Mouse (Mus musculus) mesoderm, embryonic 11.5 days (tissue): ENCODE results near the gene Tm2d3.

ENCODE experiments used
- DNase-seq: peaks from one replicate; pipeline ENCODE4 v3.0.0-alpha.2; 2012; ENCODE audit warnings: low read depth, low spot score

Tm2d3 gene

DNA sequence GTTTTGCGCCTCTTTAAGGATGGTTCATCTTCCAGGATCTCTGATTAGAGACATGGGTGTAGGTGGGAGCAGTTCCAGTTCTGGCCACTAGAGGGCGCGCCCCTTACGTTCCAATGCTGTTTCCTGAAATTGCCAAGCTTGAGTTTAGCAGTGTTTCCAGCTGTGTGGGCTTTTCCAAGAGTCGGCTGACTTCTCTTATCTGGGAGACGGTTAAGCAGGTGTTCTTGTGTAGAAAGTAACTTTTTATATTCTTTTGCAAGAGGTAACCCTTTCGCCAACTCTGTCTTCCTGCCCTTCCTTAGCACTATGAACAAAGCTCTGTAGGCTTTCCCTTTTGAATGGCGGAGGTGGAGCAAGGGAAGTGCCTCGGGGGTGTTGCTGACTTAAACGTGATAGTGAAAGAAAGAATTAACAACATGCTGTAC lies 13.9 kb downstream of the Tm2d3 start:
- peak; percentile 84 for DNase-seq

DNA sequence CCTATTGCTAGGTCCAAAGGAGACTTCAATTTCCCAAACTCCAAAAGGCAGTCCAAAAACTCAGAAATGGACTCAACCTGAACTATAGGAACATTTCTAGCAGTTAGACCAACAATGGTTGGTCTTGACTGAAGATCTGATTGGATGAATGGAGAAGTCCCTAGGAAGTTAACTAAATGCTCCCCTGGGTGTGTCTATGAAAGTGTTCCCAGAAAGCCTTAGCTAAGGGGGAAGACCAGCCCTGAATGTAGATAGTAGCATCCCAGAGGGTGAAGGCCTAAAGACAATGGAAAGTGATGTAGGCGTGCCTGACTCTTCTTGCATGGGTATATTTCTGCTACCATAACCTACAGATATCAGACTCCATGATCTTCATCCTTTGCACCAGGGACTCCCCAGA lies 17.5 kb downstream of the Tm2d3 start:
- no peak for DNase-seq

DNA sequence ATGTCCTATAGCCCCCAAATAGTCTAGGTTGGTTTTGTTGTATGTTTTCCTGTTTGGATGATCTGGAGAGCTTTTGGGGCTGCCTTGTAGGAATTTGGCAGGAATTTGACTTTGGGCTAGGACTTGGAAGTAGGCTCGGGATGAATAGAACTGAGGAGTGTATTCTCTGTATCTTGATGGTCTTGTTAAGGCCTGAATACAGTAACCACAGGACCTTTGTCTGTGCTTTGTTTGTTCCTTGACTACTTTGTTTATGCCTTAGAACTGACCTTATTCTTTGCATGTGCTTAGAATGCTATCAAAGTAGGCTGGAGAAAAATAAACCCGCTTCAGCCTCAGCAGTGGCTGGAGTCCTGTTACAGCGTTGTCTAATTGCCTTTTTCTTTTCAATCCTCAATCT lies 19.3 kb downstream of the Tm2d3 start:
- no peak for DNase-seq

DNA sequence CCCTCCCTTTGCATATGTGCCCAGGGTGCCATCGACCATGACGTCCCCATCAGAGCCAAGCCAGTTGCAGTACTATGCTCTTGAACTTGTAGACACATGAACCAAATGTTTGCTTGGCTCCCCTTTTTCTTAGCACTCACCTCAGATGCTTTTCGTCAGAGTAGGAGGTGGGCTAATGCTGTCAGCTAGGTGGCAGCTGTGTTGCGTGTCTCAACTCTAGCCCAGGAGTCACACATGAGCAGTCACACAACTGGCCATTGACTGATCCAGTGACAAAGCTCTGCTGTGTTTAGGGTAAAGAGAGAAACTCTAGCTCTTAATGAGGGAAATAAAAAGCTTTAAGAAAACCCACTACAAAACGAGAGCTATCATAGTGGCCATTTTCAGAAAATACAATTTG lies 22.8 kb downstream of the Tm2d3 start:
- no peak for DNase-seq

DNA sequence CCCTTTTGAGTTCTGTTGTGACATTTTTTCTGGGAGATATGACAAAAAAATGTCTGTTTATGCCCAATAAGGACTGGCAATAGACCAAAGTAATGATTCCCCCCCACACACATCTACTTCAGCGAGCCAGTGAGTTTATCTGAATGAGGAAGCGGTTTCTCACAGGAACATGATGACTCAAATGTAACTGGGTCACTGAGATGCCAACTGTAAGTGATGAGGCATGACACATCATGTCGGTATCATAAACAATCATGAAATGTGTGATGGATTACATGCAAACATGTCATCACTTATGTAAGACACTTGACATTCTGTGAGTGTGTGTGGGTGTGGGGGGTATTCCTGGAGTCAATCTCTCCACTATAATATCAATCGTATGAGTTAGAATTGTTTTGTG lies 23.3 kb downstream of the Tm2d3 start:
- DNase-seq = no peak

DNA sequence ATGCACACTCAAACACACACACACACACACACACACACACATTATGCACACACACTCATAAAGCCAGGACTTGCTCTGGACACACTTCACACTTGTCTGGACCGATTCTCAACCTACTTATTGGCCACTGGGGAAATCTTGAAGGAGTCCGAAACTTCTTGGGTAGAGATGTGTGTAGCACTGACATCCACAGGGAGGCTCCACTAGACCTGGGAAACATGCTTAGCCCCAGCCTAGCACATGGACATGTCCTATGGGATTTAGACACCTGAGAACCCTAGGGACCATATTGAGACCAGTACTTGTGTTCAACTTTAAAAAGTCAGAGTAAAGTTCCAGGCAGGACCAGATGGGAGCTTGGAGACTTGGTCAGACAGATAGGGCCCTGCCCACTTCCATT lies 43.1 kb downstream of the Tm2d3 start:
- no peak for DNase-seq

DNA sequence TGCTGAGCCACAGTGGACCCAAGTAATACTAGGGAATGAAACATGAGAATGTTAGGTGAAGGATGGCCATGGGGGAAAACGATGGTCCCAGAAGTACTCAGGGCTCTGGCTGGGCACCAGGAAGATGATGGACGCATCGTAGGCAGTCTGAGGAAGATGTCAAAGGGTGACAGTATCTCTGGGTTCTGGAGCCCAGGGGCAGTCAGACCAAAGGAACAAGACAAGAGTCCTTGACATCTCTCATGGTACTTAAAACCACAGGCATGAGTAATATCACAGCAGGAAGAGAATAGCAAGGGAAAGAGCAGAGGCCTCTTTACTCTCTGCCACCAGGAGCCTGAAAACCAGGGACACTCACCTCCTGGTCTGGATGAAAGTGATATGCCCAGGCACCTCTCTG lies 44.3 kb downstream of the Tm2d3 start:
- no peak for DNase-seq

DNA sequence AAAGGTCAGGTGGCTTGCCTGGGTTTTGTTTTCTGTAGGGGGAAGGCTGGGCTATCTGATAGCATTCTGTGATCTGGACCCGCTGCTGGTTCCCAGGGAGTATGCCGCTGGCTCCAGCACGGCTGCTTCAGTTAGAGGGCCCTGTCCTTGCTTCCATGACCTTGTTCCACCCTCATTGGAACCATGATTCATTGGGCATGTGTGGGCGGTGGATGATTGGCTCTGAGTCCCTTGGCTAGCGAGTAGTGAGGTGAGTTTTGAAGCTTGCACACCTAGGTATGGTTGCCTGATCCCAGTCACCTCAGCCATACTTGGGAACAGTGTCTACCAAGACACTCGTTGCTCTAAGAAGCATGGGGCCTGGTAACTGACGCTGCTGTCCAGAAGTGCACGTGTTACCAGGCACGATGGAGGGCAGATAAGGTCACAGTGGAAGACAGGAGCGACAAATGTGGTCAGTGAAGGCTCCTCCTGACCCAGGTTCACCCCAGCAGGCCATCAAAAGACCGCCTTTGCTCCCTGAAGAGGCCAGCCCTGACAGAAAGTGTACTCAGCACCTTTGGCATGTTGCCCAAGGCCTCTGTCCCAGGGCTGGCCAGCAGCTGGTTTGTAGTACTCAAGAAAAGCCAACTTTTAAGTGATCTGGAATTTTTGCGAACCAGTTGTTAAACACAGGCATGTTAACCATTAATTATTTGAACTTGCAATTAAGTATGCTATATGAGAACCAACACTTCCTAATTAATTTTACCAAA lies 46.5 kb downstream of the Tm2d3 start:
- no peak for DNase-seq

- DNase-seq = no peak
Observed at GRCm38 (mm10) chr7:65742857-65743256, 51.9 kb downstream of the Tm2d3 start.

- DNase-seq = no peak
Observed at GRCm38 (mm10) chr7:65747990-65748955, 57.3 kb downstream of the Tm2d3 start.
